Mouse (Mus musculus) midbrain, embryonic 15.5 days (tissue): ENCODE measurements around the gene Cp. TPM values are rescaled to one million over a fixed set of nuclear protein-coding genes. Genes with fewer than 3 reads are reported as not detected.
A peak's percentile ranks its signal among the peaks of the same experiment; 100 is the strongest.
"Not testable (repeated sequence)": the region's sequence is repeated elsewhere in the genome, so short reads cannot be mapped to it uniquely, and the experiment has no call there.

Source experiments
- ATAC-seq: fragments of 200-750 bp; cut with Nextera tagmentation; replicated peaks from 2 replicates; pipeline ENCODE4 v1.8.0; 2017; ENCODE audit warnings: moderate TSS enrichment
- H3K27ac ChIP-seq: fragments of 300-500 bp; sonication (generic); 2 replicates; pipeline ENCODE4 v1.5.1; 2015; ENCODE audit warnings: mild to moderate bottlenecking, inconsistent platforms
- H3K27me3 ChIP-seq: fragments of 300-500 bp; sonication (generic); replicated peaks from 2 replicates; pipeline ENCODE4 v1.6.1; 2015; ENCODE audit warnings: inconsistent platforms
- H3K36me3 ChIP-seq: fragments of 300-500 bp; sonication (generic); replicated peaks from 2 replicates; pipeline ENCODE4 v1.6.1; 2015; ENCODE audit warnings: inconsistent platforms
- H3K4me1 ChIP-seq: fragments of 300-500 bp; sonication (generic); 2 replicates; pipeline ENCODE4 v1.6.1; 2015; ENCODE audit warnings: inconsistent platforms
- H3K4me2 ChIP-seq: fragments of 300-500 bp; sonication (generic); 2 replicates; pipeline ENCODE4 v1.6.1; 2015; ENCODE audit warnings: inconsistent platforms, mild to moderate bottlenecking, moderate library complexity
- H3K4me3 ChIP-seq: fragments of 300-500 bp; sonication (generic); 2 replicates; pipeline ENCODE4 v1.5.1; 2015; ENCODE audit warnings: mild to moderate bottlenecking, inconsistent platforms
- H3K9ac ChIP-seq: fragments of 300-500 bp; sonication (generic); 2 replicates; pipeline ENCODE4 v1.6.1; 2015; ENCODE audit warnings: mild to moderate bottlenecking, inconsistent platforms
- H3K9me3 ChIP-seq: fragments of 300-500 bp; sonication (generic); 2 replicates; pipeline ENCODE4 v1.6.1; 2016; ENCODE audit warnings: inconsistent platforms
- WGBS: fragments of 180-500 bp; shearing (Covaris S2); methylation state at CpG from one replicate; pipeline ENCODE4 v1.1.7; 2015; ENCODE audit warnings: mixed read lengths; 5-methylcytosine and 5-hydroxymethylcytosine counted together
- polyA plus RNA-seq: library from polyadenylated mRNA; unstranded; fragments of >200 nt; fragmentation: Nextera tagmentation; extraction: Ambion mirVana; gene quantifications from 2 replicates; pipeline ENCODE4 v1.2.1, GENCODE M21; 2015

The Cp gene
- 10.6 and 12.4 TPM in 2 replicates for polyA plus RNA-seq

DNA sequence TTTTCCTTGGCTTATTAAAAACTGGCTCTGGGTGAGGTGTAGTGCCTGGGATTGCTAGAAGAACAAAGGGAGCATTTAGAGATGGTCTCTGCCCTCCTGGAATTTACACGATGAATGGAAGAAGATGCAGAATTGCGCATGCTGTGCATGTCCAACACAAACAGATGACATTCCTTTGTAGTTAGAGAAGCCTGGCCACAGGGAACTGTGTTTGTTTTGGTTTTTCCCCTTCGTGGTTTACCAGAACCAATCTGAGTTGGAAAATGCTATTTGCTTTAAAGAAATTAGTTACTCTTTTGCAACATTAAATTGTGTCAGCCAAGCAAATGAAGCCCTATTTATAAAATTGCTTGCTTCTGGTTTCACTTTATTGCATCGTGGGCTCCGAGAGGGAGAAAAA, at the start of gene Cp:
Gene Cp (plus strand): TSS at position 170 of the 400 bp plus-strand sequence.
- Histone ChIP-seq H3K9me3 (no peaks in the 10 kb centered on the region), H3K27me3 (no peaks in the 10 kb centered on the region), H3K9ac (no peak within 1 kb of the TSS), H3K4me1 (no peaks in the 10 kb centered on the region), H3K36me3 (no peaks in the 10 kb centered on the region), H3K27ac (no peak within 1 kb of the TSS), H3K4me2 (no peak within 1 kb of the TSS), H3K4me3 (no peak within 1 kb of the TSS)
- WGBS = 31% methylated on average over 5 of the region's 5 CpGs
- ATAC-seq = no peak

- Histone ChIP-seq H3K9me3 (no peaks in the 10 kb centered on the region), H3K36me3 (no peaks in the 10 kb centered on the region), H3K9ac (no peak overlapping the region), H3K4me1 (no peaks in the 10 kb centered on the region), H3K4me2 (no peak overlapping the region), H3K4me3 (no peak overlapping the region), H3K27ac (no peak overlapping the region), H3K27me3 (no peaks in the 10 kb centered on the region)
- no peak for ATAC-seq
These were observed 8.3 kb upstream of the Cp start for GRCm38 (mm10) chr3:19948552-19948951.

- WGBS = 90% methylated on average over 1 of the region's 1 CpGs
- H3K27ac ChIP-seq, H3K9me3 ChIP-seq, H3K27me3 ChIP-seq, H3K4me3 ChIP-seq, H3K4me2 ChIP-seq, H3K36me3 ChIP-seq, H3K4me1 ChIP-seq, H3K9ac ChIP-seq, ATAC-seq: not testable (repeated sequence)
These were observed 7.5 kb upstream of the Cp start for GRCm38 (mm10) chr3:19949401-19949800.

DNA sequence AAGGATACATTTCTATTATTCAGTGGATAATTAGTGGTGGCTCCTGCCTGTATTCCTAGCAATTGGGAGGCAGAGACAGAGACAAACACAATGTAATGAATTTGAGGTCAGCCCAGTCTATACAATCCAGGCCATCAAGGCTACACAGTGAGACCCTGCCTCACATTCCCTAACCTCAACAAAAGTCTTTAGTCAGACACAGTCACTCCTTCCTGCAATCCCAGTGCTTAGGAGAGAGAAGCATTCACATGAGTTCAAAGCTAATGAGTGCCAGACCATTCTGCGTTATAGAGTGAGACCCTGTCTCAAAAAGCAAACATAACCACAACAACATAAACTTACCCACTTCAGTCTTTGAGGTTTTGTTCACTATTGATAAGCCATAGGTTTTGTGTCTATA, 3.4 kb upstream of the Cp start:
- no peak overlapping the region for H3K4me2 ChIP-seq
- no peak overlapping the region for H3K9ac ChIP-seq
- ATAC-seq = no peak
- H3K4me1 ChIP-seq = no peaks in the 10 kb centered on the region
- no peaks in the 10 kb centered on the region for H3K9me3 ChIP-seq
- no peak overlapping the region for H3K4me3 ChIP-seq
- 27% methylated on average over 1 of the region's 1 CpGs for WGBS
- no peak overlapping the region for H3K27ac ChIP-seq
- H3K27me3 ChIP-seq = no peaks in the 10 kb centered on the region
- H3K36me3 ChIP-seq = no peaks in the 10 kb centered on the region

DNA sequence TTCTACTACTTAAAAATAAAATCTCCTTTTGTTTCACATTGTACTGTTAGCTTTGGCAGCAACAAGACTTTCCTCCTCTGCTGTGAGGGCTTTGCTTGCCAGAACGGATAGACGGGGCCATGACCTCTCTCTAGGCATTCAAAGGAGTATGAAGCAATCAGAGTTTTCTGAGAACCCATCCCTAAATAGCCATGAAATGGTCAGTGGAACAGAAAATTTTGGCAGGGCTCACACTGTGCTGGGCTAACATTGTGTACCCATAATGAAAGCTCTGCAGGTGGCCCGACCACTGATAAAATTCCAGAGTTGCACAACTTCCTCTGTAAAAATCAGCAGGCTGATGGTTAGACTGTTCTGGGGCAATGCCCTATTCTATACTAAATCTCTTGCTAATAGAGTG, 3.0 kb upstream of the Cp start:
- ATAC-seq = peak; percentile 56
- no peaks in the 10 kb centered on the region for H3K4me1 ChIP-seq
- H3K27ac ChIP-seq = no peak overlapping the region
- H3K4me3 ChIP-seq = no peak overlapping the region
- H3K9ac ChIP-seq = no peak overlapping the region
- WGBS = 20% methylated on average over 3 of the region's 3 CpGs
- no peaks in the 10 kb centered on the region for H3K9me3 ChIP-seq
- H3K36me3 ChIP-seq = no peaks in the 10 kb centered on the region
- no peak overlapping the region for H3K4me2 ChIP-seq
- H3K27me3 ChIP-seq = no peaks in the 10 kb centered on the region

DNA sequence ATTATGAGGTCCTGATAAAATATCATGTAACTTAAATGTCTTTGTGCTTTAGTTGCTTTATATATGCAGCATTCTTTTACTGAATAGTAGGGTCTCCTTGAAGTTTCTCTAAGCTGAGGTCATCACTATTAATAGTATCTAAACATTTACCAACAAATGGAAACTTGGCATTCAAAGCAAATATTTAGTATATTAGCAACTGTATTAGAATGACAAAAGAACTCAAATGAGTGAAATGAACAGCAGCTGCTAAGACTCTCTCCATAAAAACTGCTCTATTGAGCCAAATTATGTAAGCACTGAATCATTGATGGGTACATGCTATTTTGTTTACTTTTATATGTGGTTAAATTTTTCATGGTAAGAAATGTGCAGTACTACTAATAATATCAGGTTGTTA, 1.2 kb downstream of the Cp start:
- no peaks in the 10 kb centered on the region for H3K9me3 ChIP-seq
- H3K36me3 ChIP-seq = no peaks in the 10 kb centered on the region
- H3K4me2 ChIP-seq = no peak overlapping the region
- H3K4me1 ChIP-seq = no peaks in the 10 kb centered on the region
- no peak overlapping the region for H3K4me3 ChIP-seq
- H3K27ac ChIP-seq = no peak overlapping the region
- ATAC-seq = no peak
- H3K9ac ChIP-seq = no peak overlapping the region
- no peaks in the 10 kb centered on the region for H3K27me3 ChIP-seq

DNA sequence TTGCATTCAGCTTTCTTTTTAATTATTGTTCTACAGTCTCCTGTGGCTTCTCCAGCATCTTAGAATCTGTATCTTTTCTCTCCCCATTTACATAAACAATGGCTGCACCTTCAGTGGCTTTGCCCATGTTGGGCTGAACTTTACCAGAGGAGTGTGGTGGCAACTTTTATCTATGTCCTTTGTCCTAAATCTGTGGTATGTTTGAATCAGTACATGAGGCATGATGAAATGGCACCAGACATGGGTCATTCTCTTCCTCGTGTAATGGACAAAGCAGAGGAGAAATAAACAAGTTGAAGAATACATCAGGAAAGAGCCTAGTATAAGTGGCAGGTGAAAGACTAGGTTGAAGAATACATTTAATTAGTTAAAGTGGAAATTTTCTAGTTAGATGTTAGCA, 2.1 kb downstream of the Cp start:
- Histone ChIP-seq H3K9me3 (no peaks in the 10 kb centered on the region), H3K27ac (no peak overlapping the region), H3K27me3 (no peaks in the 10 kb centered on the region), H3K4me2 (no peak overlapping the region), H3K4me1 (no peaks in the 10 kb centered on the region), H3K36me3 (no peaks in the 10 kb centered on the region), H3K9ac (no peak overlapping the region), H3K4me3 (no peak overlapping the region)
- 72% methylated on average over 1 of the region's 1 CpGs for WGBS
- no peak for ATAC-seq

DNA sequence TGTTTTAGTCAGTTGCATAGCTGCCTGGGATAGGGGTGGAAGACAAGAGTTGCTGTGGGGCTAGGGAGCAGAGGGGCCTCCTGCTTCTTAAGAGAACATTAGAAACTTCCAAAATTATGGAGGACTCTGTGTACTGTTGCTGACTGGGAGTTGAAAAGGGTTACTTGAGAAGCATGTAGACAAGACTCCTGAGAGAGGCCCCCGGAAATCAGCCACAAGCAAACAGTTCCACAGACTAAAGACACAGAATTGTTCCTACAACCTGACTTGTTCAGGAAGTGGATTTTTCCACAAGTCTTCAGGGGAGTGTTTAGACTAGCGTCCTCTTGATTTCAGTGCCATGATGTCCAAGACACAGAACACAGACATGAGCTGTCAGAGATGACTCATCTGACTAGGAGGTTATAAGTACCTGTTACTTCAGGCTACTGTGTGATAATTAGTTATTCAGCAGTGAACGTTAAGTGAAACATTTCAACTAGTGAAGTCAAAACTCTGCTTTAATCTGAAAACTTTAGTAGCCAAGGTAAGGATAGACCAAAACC, 3.8 kb downstream of the Cp start:
- no peak overlapping the region for H3K4me3 ChIP-seq

DNA sequence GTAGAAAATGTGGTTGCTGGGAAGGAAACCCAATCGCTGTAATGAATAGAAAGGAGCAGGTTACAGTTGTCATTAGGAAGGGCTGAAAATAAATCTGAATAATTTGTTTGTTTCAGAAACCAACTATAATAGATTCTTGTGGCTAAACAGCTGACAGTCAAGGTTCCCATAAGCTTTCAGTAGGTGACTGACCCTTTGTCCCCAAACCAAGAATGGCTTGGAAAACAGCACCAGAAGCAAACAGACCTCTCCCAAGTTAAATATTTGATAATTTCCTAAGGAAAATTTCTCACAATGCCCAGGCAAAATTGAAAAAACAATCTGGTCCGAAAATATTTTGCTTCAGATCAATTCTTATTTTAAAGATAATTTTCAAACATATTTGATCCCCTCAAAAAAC, 4.5 kb downstream of the Cp start:
- no peaks in the 10 kb centered on the region for H3K36me3 ChIP-seq
- H3K4me2 ChIP-seq = no peak overlapping the region
- no peak overlapping the region for H3K4me3 ChIP-seq
- no peak overlapping the region for H3K27ac ChIP-seq
- no peaks in the 10 kb centered on the region for H3K27me3 ChIP-seq
- no peaks in the 10 kb centered on the region for H3K9me3 ChIP-seq
- no peak for ATAC-seq
- no peaks in the 10 kb centered on the region for H3K4me1 ChIP-seq
- WGBS = 96% methylated on average over 2 of the region's 2 CpGs
- no peak overlapping the region for H3K9ac ChIP-seq

More for the DNA sequence above, 3.8 kb downstream of the Cp start:
- ATAC-seq = no peak
- no peak overlapping the region for H3K27ac ChIP-seq
- no peaks in the 10 kb centered on the region for H3K9me3 ChIP-seq
- H3K4me2 ChIP-seq = no peak overlapping the region
- H3K9ac ChIP-seq = no peak overlapping the region
- 73% methylated on average over 3 of the region's 3 CpGs for WGBS
- no peaks in the 10 kb centered on the region for H3K36me3 ChIP-seq
- no peaks in the 10 kb centered on the region for H3K27me3 ChIP-seq
- H3K4me1 ChIP-seq = no peaks in the 10 kb centered on the region

DNA sequence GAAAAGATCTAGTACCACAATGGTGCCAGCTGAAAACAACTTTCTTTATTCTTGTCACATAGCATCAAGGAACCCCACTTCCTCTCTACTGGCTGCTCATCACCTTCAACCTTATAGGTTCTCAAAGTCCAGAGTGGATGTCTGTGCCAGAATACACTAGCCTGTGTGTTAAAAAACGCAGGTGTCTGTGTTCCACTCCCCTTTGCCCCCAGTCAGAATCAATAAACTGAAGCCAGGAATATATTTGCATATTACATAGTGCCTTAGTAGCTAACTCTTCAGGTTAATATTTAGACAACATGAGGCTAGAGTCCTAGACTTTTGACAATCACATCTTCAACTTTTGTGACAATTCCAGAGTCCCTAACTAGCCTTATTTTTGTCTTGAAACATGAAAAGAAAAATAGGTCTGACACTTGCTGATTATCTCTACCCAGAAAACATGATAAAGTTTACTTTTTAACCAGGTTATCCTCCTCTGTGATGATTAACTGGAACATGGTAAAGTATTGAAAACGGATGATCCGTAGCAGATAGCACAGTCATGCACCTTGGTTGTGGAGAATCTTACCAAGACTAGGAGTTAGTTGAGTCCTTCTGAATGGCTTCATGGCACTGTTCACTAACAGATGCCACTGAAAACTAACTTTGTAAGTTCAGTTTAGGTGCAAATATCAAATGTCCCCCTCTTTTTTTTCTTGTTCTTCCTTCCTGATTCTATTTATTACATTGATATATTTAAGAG, 6.1 kb downstream of the Cp start:
- Histone ChIP-seq H3K27ac (no peak overlapping the region), H3K4me2 (no peak overlapping the region), H3K4me3 (no peak overlapping the region), H3K4me1 (no peaks in the 10 kb centered on the region), H3K27me3 (no peaks in the 10 kb centered on the region), H3K9ac (no peak overlapping the region), H3K36me3 (no peaks in the 10 kb centered on the region), H3K9me3 (no peaks in the 10 kb centered on the region)
- WGBS = 92% methylated on average over 3 of the region's 3 CpGs
- ATAC-seq = no peak

DNA sequence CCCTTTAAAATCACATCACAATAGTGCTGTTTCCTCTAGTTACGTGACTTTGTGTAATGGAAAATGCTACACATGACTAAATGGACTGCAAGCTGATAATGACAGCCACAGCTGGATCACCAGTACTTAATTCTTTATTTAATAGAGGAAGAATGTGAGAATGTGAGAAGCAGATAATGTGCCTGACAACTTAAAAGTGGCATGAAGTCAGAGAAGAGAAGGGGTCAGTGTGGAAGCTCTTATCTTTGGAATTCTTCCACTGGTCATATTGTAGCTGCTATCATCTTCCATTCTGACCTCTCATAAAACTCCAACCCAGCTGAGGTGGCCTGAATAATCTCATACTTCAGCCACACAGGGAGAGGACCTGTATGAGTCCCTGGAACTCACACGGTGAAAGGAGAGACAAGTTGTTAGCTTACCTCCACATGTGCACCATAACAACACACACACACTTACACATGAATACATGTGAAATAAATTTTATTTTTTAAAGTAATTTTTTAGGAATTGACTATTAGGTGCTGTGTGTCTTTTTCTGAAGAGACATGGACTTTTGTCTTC, 7.9 kb downstream of the Cp start:
- no peaks in the 10 kb centered on the region for H3K27me3 ChIP-seq
- no peak overlapping the region for H3K27ac ChIP-seq
- no peak overlapping the region for H3K9ac ChIP-seq
- no peaks in the 10 kb centered on the region for H3K4me1 ChIP-seq
- no peak overlapping the region for H3K4me3 ChIP-seq
- H3K4me2 ChIP-seq = no peak overlapping the region
- WGBS = 78% methylated on average over 2 of the region's 2 CpGs
- ATAC-seq = no peak
- H3K36me3 ChIP-seq = no peaks in the 10 kb centered on the region
- no peaks in the 10 kb centered on the region for H3K9me3 ChIP-seq

GRCm38 (mm10) chr3:19965239-19965638, 8.4 kb downstream of the Cp start:
- Histone ChIP-seq H3K4me1 (no peaks in the 10 kb centered on the region), H3K9me3 (no peaks in the 10 kb centered on the region), H3K27ac (no peak overlapping the region), H3K9ac (no peak overlapping the region), H3K36me3 (no peaks in the 10 kb centered on the region), H3K4me3 (no peak overlapping the region), H3K4me2 (no peak overlapping the region), H3K27me3 (no peaks in the 10 kb centered on the region)
- ATAC-seq = no peak
- WGBS = 91% methylated on average over 5 of the region's 5 CpGs

DNA sequence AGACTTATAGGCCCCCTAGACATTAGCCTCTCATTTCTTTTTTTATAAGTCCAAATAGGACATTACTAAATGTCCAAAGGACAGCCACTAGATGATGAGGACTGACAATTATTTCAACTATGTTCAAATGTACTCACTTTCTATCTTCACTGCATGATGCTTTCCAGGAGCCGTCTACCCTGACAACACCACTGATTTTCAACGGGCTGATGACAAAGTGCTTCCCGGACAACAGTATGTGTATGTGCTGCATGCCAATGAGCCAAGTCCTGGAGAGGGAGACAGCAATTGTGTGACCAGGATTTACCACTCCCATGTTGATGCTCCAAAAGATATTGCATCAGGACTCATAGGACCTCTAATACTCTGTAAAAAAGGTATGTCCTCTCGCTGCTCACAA, 9.2 kb downstream of the Cp start:
- no peak overlapping the region for H3K9ac ChIP-seq
- no peak overlapping the region for H3K4me3 ChIP-seq
- H3K9me3 ChIP-seq = no peaks in the 10 kb centered on the region
- no peak overlapping the region for H3K27ac ChIP-seq
- H3K36me3 ChIP-seq = no peaks in the 10 kb centered on the region
- no peak overlapping the region for H3K4me2 ChIP-seq
- ATAC-seq = no peak
- no peaks in the 10 kb centered on the region for H3K4me1 ChIP-seq
- no peaks in the 10 kb centered on the region for H3K27me3 ChIP-seq
- WGBS = 61% methylated on average over 4 of the region's 4 CpGs
